Mouse (Mus musculus) C2C12 (cell line): Measurements from ENCODE around the gene Sun1.

Experiments used
- CTCF ChIP-seq: IDR thresholded peaks from one replicate; pipeline ENCODE4 v1.5.1; 2011; ENCODE audit not compliant: control insufficient read depth, insufficient read depth, insufficient read length
- FOSL1 ChIP-seq: IDR thresholded peaks from one replicate; pipeline ENCODE4 v1.8.0; 2011; ENCODE audit warnings: mild to moderate bottlenecking, low read length; ENCODE audit not compliant: poor library complexity, insufficient read depth, severe bottlenecking
- USF1 ChIP-seq: IDR thresholded peaks from one replicate; pipeline ENCODE4 v1.6.1; 2011; ENCODE audit warnings: low read depth, mild to moderate bottlenecking, control low read depth, moderate library complexity

- TF ChIP-seq CTCF (no peak), FOSL1 (no peak), USF1 (no peak)
These were observed 2.9 kb downstream of the Sun1 start for GRCm38 (mm10) chr5:139203312-139203711.
